Mouse (Mus musculus): ENCODE results near the gene Gprasp2. TPM values are rescaled to one million over a fixed set of nuclear protein-coding genes. Genes with fewer than 3 reads are reported as not detected.

Gprasp2 gene
- total RNA-seq, 2 experiments from 2014 or later: 1.7 to 1.8 TPM

Other genes with a start within 250 kb of the Gprasp2 start
- gene Nxf7, start 240.3 kb upstream of the Gprasp2 start, total RNA-seq (2021): under 1 TPM in 1 of 2 experiments, not detected in 1; 0.31 TPM
- gene Prame, start 211.3 kb upstream of the Gprasp2 start, total RNA-seq (2021): not detected
- not detected for gene Tcp11x2, start 145.2 kb upstream of the Gprasp2 start, total RNA-seq (2021)
- not detected for gene Tmsb15a, start 113.8 kb upstream of the Gprasp2 start, total RNA-seq (2021)
- 1 to 10 TPM; 5.6 to 6.9 TPM for gene Armcx5, start 96.3 kb upstream of the Gprasp2 start, total RNA-seq (2021)
- 10 to 100 TPM; 16.4 to 17.5 TPM for gene Gprasp1, start 96.3 kb upstream of the Gprasp2 start, total RNA-seq (2021)
- gene Bhlhb9, start 41.4 kb upstream of the Gprasp2 start, total RNA-seq (2021): 10 to 100 TPM; 10.6 to 17.6 TPM
- 1 to 10 TPM; 1.4 to 2.2 TPM for gene Arxes2, start 154.8 kb downstream of the Gprasp2 start, total RNA-seq (2021)
- under 1 TPM; 0.25 to 0.33 TPM for gene Arxes1, start 194.3 kb downstream of the Gprasp2 start, total RNA-seq (2021)
- gene Bex2, start 229.2 kb downstream of the Gprasp2 start, total RNA-seq (2021): not detected
- under 1 TPM in 1 of 2 experiments, not detected in 1; 0.17 TPM for gene Nxf3, start 246.2 kb downstream of the Gprasp2 start, total RNA-seq (2021)

All from heart, postnatal 36 days (tissue).